Mouse (Mus musculus) CD8-positive naive resting alpha-beta T cell, adult 2 months (primary cell): ENCODE measurements around the gene Large2.
"Not testable (repeated sequence)": the region's sequence is repeated elsewhere in the genome, so short reads cannot be mapped to it uniquely, and the experiment has no call there.

Experiments
- DNase-seq, 2 experiments: peaks; one replicate each; pipeline ENCODE4 v3.0.0; 2022; ENCODE audit warnings: low read depth in 2 of 2, low spot score in 2 of 2

The Large2 gene

GRCm38 (mm10) chr2:92374514-92374913 lies at the start of gene Large2, which contains the start of gene Pex16:
Gene Large2 (minus strand): TSS chr2:92374869.
Gene Pex16 (plus strand): TSS chr2:92374676.
- DNase-seq, result peak; percentile 25 to 45

- no peak for DNase-seq
Observed at GRCm38 (mm10) chr2:92423702-92424461, 49.2 kb upstream of the Large2 start.

- no peak for DNase-seq
Observed at GRCm38 (mm10) chr2:92423156-92423555, 48.5 kb upstream of the Large2 start.

GRCm38 (mm10) chr2:92422388-92423135 lies 47.9 kb upstream of the Large2 start:
- no peak for DNase-seq

GRCm38 (mm10) chr2:92421723-92422387 lies 47.2 kb upstream of the Large2 start:
- DNase-seq, result no peak

- DNase-seq, result no peak
Observed at GRCm38 (mm10) chr2:92411705-92412104, 37.0 kb upstream of the Large2 start.

- no peak for DNase-seq
Observed at GRCm38 (mm10) chr2:92408309-92409045, 33.8 kb upstream of the Large2 start.

- DNase-seq, result no peak
Observed at GRCm38 (mm10) chr2:92405687-92406086, 31.0 kb upstream of the Large2 start.

GRCm38 (mm10) chr2:92404737-92405136 lies 30.1 kb upstream of the Large2 start:
- DNase-seq, result no peak

GRCm38 (mm10) chr2:92403776-92404319 lies 29.2 kb upstream of the Large2 start:
- DNase-seq, result no peak

GRCm38 (mm10) chr2:92402591-92403326 lies 28.1 kb upstream of the Large2 start:
- DNase-seq, result no peak

GRCm38 (mm10) chr2:92401091-92401561 lies 26.5 kb upstream of the Large2 start, which contains the start of gene Mapk8ip1:
Gene Mapk8ip1 (minus strand): TSS chr2:92401263.
- no peak for DNase-seq

- no peak for DNase-seq
Observed at GRCm38 (mm10) chr2:92400682-92401081, 26.0 kb upstream of the Large2 start.

- DNase-seq, result not testable (repeated sequence)
Observed at GRCm38 (mm10) chr2:92399877-92400276, 25.2 kb upstream of the Large2 start.

GRCm38 (mm10) chr2:92397436-92397835 lies 22.8 kb upstream of the Large2 start:
- no peak for DNase-seq

- DNase-seq, result no peak
Observed at GRCm38 (mm10) chr2:92395535-92395934, 20.9 kb upstream of the Large2 start.

GRCm38 (mm10) chr2:92392318-92393264 lies 17.9 kb upstream of the Large2 start:
- no peak for DNase-seq

- DNase-seq, result no peak
Observed at GRCm38 (mm10) chr2:92391703-92392317, 17.1 kb upstream of the Large2 start.
